Mouse (Mus musculus) CH12.LX (cell line): ENCODE measurements around the gene Kiss1r. TPM values are rescaled to one million over a fixed set of nuclear protein-coding genes. Genes with fewer than 3 reads are reported as not detected.

ENCODE experiments used
- DNase-seq: peaks from one replicate; pipeline ENCODE4 v3.0.0-alpha.2; 2013; ENCODE audit errors: extremely low read depth
- H3K27ac ChIP-seq: 2 replicates; pipeline ENCODE4 v1.5.1; 2012; ENCODE audit warnings: low read depth, mild to moderate bottlenecking, control low read depth, moderate library complexity; ENCODE audit not compliant: insufficient read depth
- H3K27me3 ChIP-seq: replicated peaks from 2 replicates; pipeline ENCODE3; 2012; ENCODE audit warnings: inconsistent platforms
- H3K36me3 ChIP-seq, 2 experiments: replicated peaks in 1 of 2; 2 replicates each; pipeline versions ENCODE3 to v1.6.1; 2012; ENCODE audit warnings: inconsistent platforms in 1 of 2, low read length in 1 of 2, mild to moderate bottlenecking in 1 of 2, mixed read lengths in 1 of 2, moderate library complexity in 1 of 2; ENCODE audit not compliant: control insufficient read depth in 1 of 2, insufficient read depth in 1 of 2
- H3K4me1 ChIP-seq, 2 experiments: 2 replicates each; pipeline ENCODE4 v1.6.1; 2012; ENCODE audit warnings: inconsistent platforms in 1 of 2, moderate library complexity in 1 of 2; ENCODE audit not compliant: insufficient read depth in 2 of 2, control insufficient read depth in 1 of 2
- H3K4me2 ChIP-seq: 2 replicates; pipeline ENCODE4 v1.6.1; 2012; ENCODE audit warnings: low read depth, mild to moderate bottlenecking, control low read depth; ENCODE audit not compliant: poor library complexity, insufficient read depth, severe bottlenecking
- H3K4me3 ChIP-seq, 3 experiments: fragments of 150-350 bp in 1 of 3; sonication (generic) in 1 of 3; replicated peaks in 1 of 3; 2 replicates each; pipeline versions ENCODE3 to v1.5.1; 2011 to 2012; ENCODE audit warnings: low read depth in 2 of 3, low read length in 2 of 3, mild to moderate bottlenecking in 2 of 3, moderate library complexity in 2 of 3, control low read depth in 1 of 3, improper control_type of control experiment in 1 of 3, inconsistent platforms in 1 of 3, mixed read lengths in 1 of 3; ENCODE audit not compliant: poor library complexity in 1 of 3
- H3K79me2 ChIP-seq: replicated peaks from 2 replicates; pipeline ENCODE4 v1.6.1; 2012; ENCODE audit warnings: mild to moderate bottlenecking, moderate library complexity; ENCODE audit not compliant: control insufficient read depth, poor library complexity, insufficient read depth, severe bottlenecking; ENCODE audit errors: extremely low read depth
- H3K9ac ChIP-seq: 2 replicates; pipeline ENCODE4 v1.6.1; 2012; ENCODE audit warnings: low read depth, mild to moderate bottlenecking, control low read depth, moderate library complexity; ENCODE audit not compliant: insufficient read depth
- H3K9me3 ChIP-seq: replicated peaks from 2 replicates; pipeline ENCODE3; 2012; ENCODE audit warnings: low read length, inconsistent platforms, mixed read lengths
- BHLHE40 ChIP-seq: IDR thresholded peaks from 2 replicates; pipeline ENCODE4 v1.6.1; 2011; ENCODE audit warnings: mild to moderate bottlenecking, low read depth, low read length, improper control_type of control experiment
- CTCF ChIP-seq, 2 experiments: IDR thresholded peaks in 1 of 2; conservative IDR thresholded peaks in 1 of 2; 2 replicates each; pipeline ENCODE4 v1.5.1; 2011 to 2012; ENCODE audit warnings: low read depth in 2 of 2, low read length in 2 of 2, improper control_type of control experiment in 1 of 2, inconsistent platforms in 1 of 2, mild to moderate bottlenecking in 1 of 2, moderate library complexity in 1 of 2
- E2F4 ChIP-seq: IDR thresholded peaks from 2 replicates; pipeline ENCODE4 v1.6.1; 2011; ENCODE audit warnings: low read depth, low read length, improper control_type of control experiment; ENCODE audit not compliant: insufficient replicate concordance
- HCFC1 ChIP-seq: IDR thresholded peaks from 2 replicates; pipeline ENCODE4 v1.6.1; 2012; ENCODE audit warnings: low read depth, mild to moderate bottlenecking, inconsistent platforms, low read length, improper control_type of control experiment
- IRF4 ChIP-seq: IDR thresholded peaks from 2 replicates; pipeline ENCODE4 v1.6.1; 2014; ENCODE audit warnings: low read depth, mild to moderate bottlenecking, inconsistent platforms, low read length, improper control_type of control experiment
- KAT2A ChIP-seq: IDR thresholded peaks from 2 replicates; pipeline ENCODE4 v1.6.1; 2012; ENCODE audit warnings: low read length, improper control_type of control experiment, inconsistent platforms; ENCODE audit not compliant: insufficient replicate concordance
- MAFK ChIP-seq: IDR thresholded peaks from 2 replicates; pipeline ENCODE4 v1.6.1; 2011; ENCODE audit warnings: low read length, improper control_type of control experiment; ENCODE audit not compliant: insufficient replicate concordance
- MAZ ChIP-seq: IDR thresholded peaks from 2 replicates; pipeline ENCODE4 v1.6.1; 2012; ENCODE audit warnings: low read depth, mild to moderate bottlenecking, inconsistent platforms, low read length, improper control_type of control experiment, moderate library complexity
- MYC ChIP-seq: IDR thresholded peaks from 2 replicates; pipeline ENCODE4 v1.6.1; 2011; ENCODE audit warnings: low read depth, mild to moderate bottlenecking, improper control_type of control experiment, low read length
- PAX5 ChIP-seq: IDR thresholded peaks from 2 replicates; pipeline ENCODE4 v1.6.1; 2012; ENCODE audit warnings: low read length, inconsistent platforms, mixed read lengths
- POLR2A ChIP-seq: IDR thresholded peaks from 2 replicates; pipeline ENCODE4 v1.6.1; 2011; ENCODE audit warnings: low read depth, mild to moderate bottlenecking, improper control_type of control experiment, low read length
- POLR2AphosphoS2 ChIP-seq: IDR thresholded peaks from 2 replicates; pipeline ENCODE4 v1.6.1; 2011; ENCODE audit warnings: low read depth, low read length, improper control_type of control experiment
- USF1 ChIP-seq: IDR thresholded peaks from 2 replicates; pipeline ENCODE4 v1.6.1; 2014; ENCODE audit warnings: low read depth, mild to moderate bottlenecking, inconsistent platforms, low read length, improper control_type of control experiment
- ZC3H11A ChIP-seq: IDR thresholded peaks from 2 replicates; pipeline ENCODE4 v1.6.1; 2012; ENCODE audit warnings: low read depth, mild to moderate bottlenecking, inconsistent platforms, low read length, improper control_type of control experiment
- dilution Hi-C: fragments of 300-500 bp; cut with MboI; formaldehyde crosslinking; loops from 2 replicates; pipeline ENCODE4 v1.14.3; 2020; ENCODE audit warnings: low sequenced_read_pairs; ENCODE audit not compliant: extremely low pct_unique_long_range_greater_than_20kb, extremely low pct_ligation_motif_present
- in situ Hi-C: fragments of 300-500 bp; cut with MboI; formaldehyde crosslinking; loops from 3 replicates; pipeline ENCODE4 v1.14.3; 2019; ENCODE audit warnings: low sequenced_read_pairs, low pct_ligation_motif_present, low pct_unique_long_range_greater_than_20kb, mixed read lengths
- polyA plus RNA-seq: library from polyadenylated mRNA; unstranded; fragments of >175 nt; gene quantifications from 2 replicates; pipeline ENCODE4 v1.2.1, GENCODE M21; 2012; ENCODE audit warnings: low read depth; ENCODE audit not compliant: insufficient read length
- total RNA-seq, 2 experiments: library from RNA; depleted of rRNA; stranded (reverse); fragments of 300-350 nt in 1 of 2; fragments of >200 nt in 1 of 2; gene quantifications; 2 replicates each; pipeline ENCODE4 v1.2.3; 2012 to 2014

Kiss1r gene
- total and polyA plus RNA-seq, 3 experiments: 0.17 to 0.76 (median 0.24) TPM

DNA sequence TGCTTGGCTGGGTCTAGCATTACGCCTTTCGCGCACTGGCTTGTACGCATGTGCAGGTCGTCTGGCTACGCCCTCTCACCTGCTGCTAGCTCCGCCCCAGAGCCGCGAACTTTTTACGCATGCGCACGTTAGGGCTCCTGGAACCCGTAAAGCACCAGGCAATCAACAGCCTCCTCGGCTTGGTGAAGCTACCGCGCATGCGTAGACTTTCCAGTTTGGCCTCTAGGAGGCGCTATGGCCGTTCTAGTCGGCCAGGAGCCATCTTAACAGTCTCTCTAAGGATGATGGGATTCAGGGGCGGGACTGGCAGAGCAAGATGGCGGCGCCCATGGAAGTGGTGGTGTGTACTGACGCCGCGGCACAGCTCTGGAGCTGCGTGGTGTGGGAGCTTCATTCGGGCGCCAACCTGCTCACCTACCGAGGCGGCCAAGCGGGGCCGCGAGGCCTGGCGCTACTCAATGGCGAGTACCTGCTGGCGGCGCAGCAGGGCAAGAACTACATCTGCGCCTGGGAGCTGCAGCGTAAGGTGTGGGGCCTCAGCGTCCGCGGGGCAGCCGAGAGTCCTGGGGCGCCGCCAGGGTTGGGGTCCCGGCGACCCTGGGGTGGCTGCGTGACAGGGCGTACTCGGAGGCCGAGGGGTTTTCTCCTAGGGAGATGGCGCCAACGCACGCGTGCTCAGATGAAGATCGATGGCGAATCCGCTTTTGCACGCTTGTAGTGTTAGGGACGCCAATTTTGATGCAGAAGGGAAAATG lies 43.3 kb downstream of the Kiss1r start, which contains the start of gene Wdr18 (continued):
- peak; percentile 60; the same call in 1 of the 2 replicates for TF ChIP-seq MYC
- TF ChIP-seq HCFC1: peak; percentile 91
- TF ChIP-seq BHLHE40: peak; percentile 48

DNA sequence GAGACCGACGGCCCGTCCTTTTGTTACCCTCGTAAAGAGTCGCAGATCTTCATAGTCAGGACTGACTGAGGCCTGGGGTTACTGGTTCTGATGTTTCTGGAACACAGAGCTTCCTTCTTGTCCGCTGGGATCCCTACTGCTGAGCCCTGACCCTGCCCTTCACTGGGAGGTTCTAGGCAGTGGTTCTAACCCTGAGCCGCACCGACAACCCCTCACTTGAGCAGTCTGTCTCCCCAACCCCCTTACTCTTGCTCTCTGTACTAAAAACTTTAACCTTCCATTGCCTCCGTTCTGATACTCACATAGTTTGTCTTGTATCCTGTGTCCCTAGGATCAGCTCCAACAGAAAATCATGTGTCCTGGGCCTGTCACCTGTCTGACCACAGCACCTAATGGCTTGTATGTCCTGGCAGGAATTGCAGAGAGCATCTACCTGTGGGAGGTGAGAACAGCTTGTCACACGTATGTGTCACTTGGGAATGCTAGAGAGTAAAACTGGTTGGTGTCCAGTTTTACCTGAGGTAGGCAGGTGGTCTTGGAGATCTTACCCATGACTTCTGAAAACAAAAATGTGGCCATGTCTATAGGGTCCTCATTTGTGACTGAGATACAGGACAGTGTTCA lies 44.0 kb downstream of the Kiss1r start:
- dilution Hi-C loops: no loop called here

DNA sequence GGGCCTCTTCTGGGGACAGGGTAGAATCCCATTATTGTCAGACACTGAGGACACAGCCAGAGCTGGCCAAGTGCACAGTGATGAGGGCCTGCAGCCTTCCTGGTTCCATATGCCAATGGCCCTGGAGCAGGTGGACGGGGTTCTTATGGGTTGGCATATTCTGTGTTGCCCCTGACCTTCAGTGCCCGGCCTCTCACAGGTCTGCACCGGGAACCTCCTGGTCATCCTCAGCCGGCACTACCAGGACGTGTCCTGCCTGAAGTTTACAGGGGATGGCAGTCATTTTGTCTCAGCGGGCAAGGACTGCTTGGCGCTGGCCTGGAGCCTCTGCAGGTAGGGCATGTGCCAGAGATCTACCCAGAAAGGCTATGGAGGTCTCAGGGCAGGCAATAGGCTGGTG lies 48.0 kb downstream of the Kiss1r start:
- Histone ChIP-seq H3K4me3 (no peak overlapping the region), H3K79me2 (peaks cover 22% of the 10 kb centered on the region), H3K4me1 (peaks cover 6 to 17% of the 10 kb centered on the region in 2 experiments; a peak in 3 of 4 replicates)
- TF ChIP-seq MAZ (no peak), IRF4 (no peak), ZC3H11A (no peak), E2F4 (no peak), MAFK (no peak), CTCF (conservative IDR thresholded peaks at IDR 0.05 in 1 of 2, IDR thresholded peaks at IDR 0.05 in 1 of 2; ENCODE audit: low read depth in 2 of 2, low read length in 2 of 2) (no peak), POLR2AphosphoS2 (no peak), KAT2A (no peak), MYC (no peak), PAX5 (no peak)
- TF ChIP-seq, all 38 proteins: peak for 0
- no peak overlapping the region for H3K27ac ChIP-seq
- no peak overlapping the region for H3K9ac ChIP-seq
- DNase-seq: no peak
- dilution Hi-C loops: no loop called here
- H3K4me2 ChIP-seq: no peak overlapping the region
- no peaks in the 10 kb centered on the region for H3K27me3 ChIP-seq
- peaks cover 70 to 86% of the 10 kb centered on the region in 2 experiments for H3K36me3 ChIP-seq
- in situ Hi-C loops: loop anchor here (5.0 kb wide), 1 partner anchor 37 kb away; the partner anchor contains the start of gene Arid3a
- no peaks in the 10 kb centered on the region for H3K9me3 ChIP-seq

More for the DNA sequence above, 44.0 kb downstream of the Kiss1r start:
- DNase-seq: no peak
- Histone ChIP-seq H3K4me1 (peaks cover 13 to 36% of the 10 kb centered on the region in 2 experiments), H3K4me2 (peak overlapping the region; percentile 83), H3K79me2 (peaks cover 22% of the 10 kb centered on the region), H3K27me3 (no peaks in the 10 kb centered on the region), H3K9ac (peak overlapping the region; percentile 63), H3K36me3 (peaks cover 36 to 48% of the 10 kb centered on the region in 2 experiments), H3K27ac (no peak overlapping the region)
- in situ Hi-C loops: loop anchor here (5.0 kb wide), 1 partner anchor 33 kb away; the partner anchor contains the start of gene Arid3a
- TF ChIP-seq POLR2A (no peak), USF1 (no peak)
- TF ChIP-seq, all 38 proteins: peak for 0
- Histone ChIP-seq H3K9me3 (no peaks in the 10 kb centered on the region), H3K4me3 (peak overlapping the region; percentile 85 to 100 (median 96))
